Mouse (Mus musculus): ENCODE measurements around the gene Cdc42ep3. TPM values are rescaled to one million over a fixed set of nuclear protein-coding genes. Genes with fewer than 3 reads are reported as not detected.

Cdc42ep3 gene
- polyA plus RNA-seq, 1 experiment from 2014 or later = 72.3 TPM

- Histone ChIP-seq H3K27me3 (ENCODE audit: control insufficient read depth, insufficient read depth, low read length) (no peaks in the 10 kb centered on the region), H3K9ac (ENCODE audit: low read length) (no peak overlapping the region), H3K4me2 (ENCODE audit: low read depth, low read length) (no peak overlapping the region), H3K36me3 (ENCODE audit: control insufficient read depth, insufficient read depth) (no peaks in the 10 kb centered on the region), H3K9me3 (replicated peaks; ENCODE audit: control insufficient read depth, low read length) (no peaks in the 10 kb centered on the region; the same call in 1 of the 2 replicates), H3K4me3 (ENCODE audit: low read length) (no peak overlapping the region), H3K4me1 (ENCODE audit: control insufficient read depth, insufficient read depth, low read length) (no peaks in the 10 kb centered on the region), H3K27ac (ENCODE audit: low read length) (no peak overlapping the region)
- WGBS = 88% methylated on average over 7 of the region's 7 CpGs
- ATAC-seq (replicated peaks; ENCODE audit: extremely low read depth, insufficient read depth, low FRiP score) = no peak
Observed at GRCm38 (mm10) chr17:79305644-79306043, 49.2 kb downstream of the Cdc42ep3 start.

- Histone ChIP-seq H3K4me2 (ENCODE audit: low read depth, low read length) (no peak overlapping the region), H3K36me3 (ENCODE audit: control insufficient read depth, insufficient read depth) (no peaks in the 10 kb centered on the region), H3K9ac (ENCODE audit: low read length) (no peak overlapping the region), H3K27me3 (ENCODE audit: control insufficient read depth, insufficient read depth, low read length) (no peaks in the 10 kb centered on the region), H3K9me3 (replicated peaks; ENCODE audit: control insufficient read depth, low read length) (no peaks in the 10 kb centered on the region; the same call in 1 of the 2 replicates), H3K4me1 (ENCODE audit: control insufficient read depth, insufficient read depth, low read length) (0 out of 2 replicates have a peak, but pooled peaks cover 4% of the 10 kb centered on the region), H3K4me3 (ENCODE audit: low read length) (no peak overlapping the region), H3K27ac (ENCODE audit: low read length) (no peak overlapping the region)
- ATAC-seq (replicated peaks; ENCODE audit: extremely low read depth, insufficient read depth, low FRiP score) = no peak
- WGBS = 83% methylated on average over 17 of the region's 17 CpGs
Observed at GRCm38 (mm10) chr17:79303744-79304497, 51.0 kb downstream of the Cdc42ep3 start.

DNA sequence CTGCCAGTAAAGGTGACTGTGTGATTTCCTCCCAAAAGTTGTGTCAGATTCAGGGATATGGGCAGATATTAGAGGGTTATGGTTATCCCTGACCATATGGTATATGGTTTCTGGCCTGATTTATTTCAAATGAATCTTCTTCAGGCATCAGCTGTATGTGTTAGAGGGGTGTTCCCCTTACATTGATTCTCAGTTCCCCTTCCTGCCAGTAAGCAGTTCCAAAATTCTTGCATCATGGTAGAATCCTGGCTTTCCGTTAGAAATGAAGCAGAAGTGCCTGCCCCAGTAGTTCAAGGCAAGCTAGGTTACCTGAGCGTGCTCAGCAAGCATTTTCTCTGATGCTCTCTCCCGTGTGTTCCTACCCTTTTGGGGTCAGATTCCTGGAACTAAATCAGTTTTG, 51.7 kb downstream of the Cdc42ep3 start:
- Histone ChIP-seq H3K27ac (ENCODE audit: low read length) (no peak overlapping the region), H3K4me1 (ENCODE audit: control insufficient read depth, insufficient read depth, low read length) (0 out of 2 replicates have a peak, but pooled peaks cover 4% of the 10 kb centered on the region), H3K9ac (ENCODE audit: low read length) (no peak overlapping the region), H3K36me3 (ENCODE audit: control insufficient read depth, insufficient read depth) (no peaks in the 10 kb centered on the region), H3K9me3 (replicated peaks; ENCODE audit: control insufficient read depth, low read length) (no peaks in the 10 kb centered on the region), H3K4me2 (ENCODE audit: low read depth, low read length) (no peak overlapping the region), H3K4me3 (ENCODE audit: low read length) (no peak overlapping the region), H3K27me3 (ENCODE audit: control insufficient read depth, insufficient read depth, low read length) (no peaks in the 10 kb centered on the region)
- no peak for ATAC-seq (replicated peaks; ENCODE audit: extremely low read depth, insufficient read depth, low FRiP score)
- WGBS = 86% methylated on average over 3 of the region's 3 CpGs

DNA sequence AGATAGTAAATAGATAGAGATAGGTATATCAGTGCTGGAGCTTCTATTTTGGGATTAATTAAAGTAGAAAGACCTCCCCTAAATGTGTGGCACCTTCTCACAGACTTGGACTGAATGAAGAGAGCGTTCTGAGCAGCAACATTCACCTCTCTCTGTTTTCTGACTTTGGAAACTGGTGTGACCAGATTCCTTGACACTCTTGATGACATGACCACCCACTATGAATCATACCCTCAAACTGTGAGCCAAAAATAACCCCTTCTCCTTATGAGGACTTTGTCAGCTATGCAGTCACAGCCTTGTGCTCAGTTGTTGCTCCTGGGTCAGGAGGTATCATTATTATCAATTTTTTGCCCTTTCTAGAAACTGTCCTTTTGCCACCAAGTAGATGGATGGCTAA, 55.0 kb downstream of the Cdc42ep3 start:
- Histone ChIP-seq H3K9me3 (replicated peaks; ENCODE audit: control insufficient read depth, low read length) (no peaks in the 10 kb centered on the region), H3K9ac (ENCODE audit: low read length) (no peak overlapping the region), H3K4me1 (ENCODE audit: control insufficient read depth, insufficient read depth, low read length) (peaks cover 15% of the 10 kb centered on the region), H3K4me2 (ENCODE audit: low read depth, low read length) (no peak overlapping the region), H3K27me3 (ENCODE audit: control insufficient read depth, insufficient read depth, low read length) (no peaks in the 10 kb centered on the region), H3K4me3 (ENCODE audit: low read length) (no peak overlapping the region), H3K27ac (ENCODE audit: low read length) (no peak overlapping the region), H3K36me3 (ENCODE audit: control insufficient read depth, insufficient read depth) (no peaks in the 10 kb centered on the region)
- 46% methylated on average over 1 of the region's 1 CpGs for WGBS
- no peak for ATAC-seq (replicated peaks; ENCODE audit: extremely low read depth, insufficient read depth, low FRiP score)

DNA sequence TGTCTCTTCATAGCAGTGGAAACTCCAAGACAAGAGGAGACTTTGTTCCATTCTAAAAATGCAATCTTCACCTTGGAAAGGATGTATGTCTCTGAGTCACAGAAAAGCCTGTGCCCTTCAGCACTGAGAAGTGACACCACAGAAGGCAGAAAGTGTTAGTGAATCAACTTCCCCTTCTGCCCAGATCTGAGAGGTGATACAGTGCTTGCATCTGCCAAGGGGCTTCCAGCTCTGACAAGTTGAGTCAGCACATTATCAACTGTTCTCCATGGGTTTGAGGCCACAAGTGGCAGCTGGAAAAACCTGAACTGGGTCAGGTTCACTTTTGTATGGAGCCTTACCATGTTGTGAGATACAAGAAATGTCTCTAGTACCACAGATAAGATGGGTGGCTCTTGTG, 55.9 kb downstream of the Cdc42ep3 start:
- Histone ChIP-seq H3K27ac (ENCODE audit: low read length) (no peak overlapping the region), H3K4me2 (ENCODE audit: low read depth, low read length) (no peak overlapping the region), H3K4me1 (ENCODE audit: control insufficient read depth, insufficient read depth, low read length) (peaks cover 16% of the 10 kb centered on the region), H3K9ac (ENCODE audit: low read length) (no peak overlapping the region), H3K4me3 (ENCODE audit: low read length) (no peak overlapping the region), H3K36me3 (ENCODE audit: control insufficient read depth, insufficient read depth) (no peaks in the 10 kb centered on the region), H3K27me3 (ENCODE audit: control insufficient read depth, insufficient read depth, low read length) (no peaks in the 10 kb centered on the region), H3K9me3 (replicated peaks; ENCODE audit: control insufficient read depth, low read length) (no peaks in the 10 kb centered on the region)
- ATAC-seq (replicated peaks; ENCODE audit: extremely low read depth, insufficient read depth, low FRiP score) = no peak

- Histone ChIP-seq H3K4me2 (ENCODE audit: low read depth, low read length) (no peak overlapping the region), H3K9me3 (replicated peaks; ENCODE audit: control insufficient read depth, low read length) (no peaks in the 10 kb centered on the region), H3K4me1 (ENCODE audit: control insufficient read depth, insufficient read depth, low read length) (peaks cover 16% of the 10 kb centered on the region), H3K9ac (ENCODE audit: low read length) (no peak overlapping the region), H3K36me3 (ENCODE audit: control insufficient read depth, insufficient read depth) (no peaks in the 10 kb centered on the region), H3K4me3 (ENCODE audit: low read length) (no peak overlapping the region), H3K27me3 (ENCODE audit: control insufficient read depth, insufficient read depth, low read length) (no peaks in the 10 kb centered on the region), H3K27ac (ENCODE audit: low read length) (peak overlapping the region; percentile 39; the same call in 1 of the 2 replicates)
- 41% methylated on average over 4 of the region's 4 CpGs for WGBS
- ATAC-seq (replicated peaks; ENCODE audit: extremely low read depth, insufficient read depth, low FRiP score) = no peak; the same call in 1 of the 2 replicates
Observed at GRCm38 (mm10) chr17:79295926-79296325, 59.0 kb downstream of the Cdc42ep3 start.

DNA sequence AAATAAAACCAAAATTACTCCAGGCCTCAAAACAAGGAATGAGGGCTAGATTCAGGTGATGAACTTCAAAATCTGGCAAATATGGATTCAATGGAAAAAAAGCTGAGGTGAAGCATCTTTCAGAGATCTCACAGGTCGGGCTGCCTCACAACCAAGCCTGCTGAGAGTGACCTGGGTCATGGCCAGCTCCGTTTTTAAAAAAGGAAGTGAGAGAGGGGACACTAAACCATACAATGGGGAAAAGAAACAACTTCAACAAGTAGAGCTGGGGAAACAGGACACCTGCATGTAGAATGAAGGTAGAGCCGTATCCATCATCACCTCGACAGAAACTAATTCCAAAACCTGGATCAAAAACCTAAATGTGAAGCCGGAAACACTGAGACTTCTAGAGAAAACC, 63.2 kb downstream of the Cdc42ep3 start:
- 74% methylated on average over 5 of the region's 5 CpGs for WGBS
- no peaks in the 10 kb centered on the region for H3K36me3 ChIP-seq (ENCODE audit: control insufficient read depth, insufficient read depth)
- ATAC-seq (replicated peaks; ENCODE audit: extremely low read depth, insufficient read depth, low FRiP score) = no peak
- H3K4me3 ChIP-seq (ENCODE audit: low read length) = no peak overlapping the region
- no peak overlapping the region for H3K4me2 ChIP-seq (ENCODE audit: low read depth, low read length)
- H3K27me3 ChIP-seq (ENCODE audit: control insufficient read depth, insufficient read depth, low read length) = no peaks in the 10 kb centered on the region
- peaks cover 2% of the 10 kb centered on the region; the same call in 1 of the 2 replicates for H3K9me3 ChIP-seq (replicated peaks; ENCODE audit: control insufficient read depth, low read length)
- H3K4me1 ChIP-seq (ENCODE audit: control insufficient read depth, insufficient read depth, low read length) = peaks cover 12% of the 10 kb centered on the region
- no peak overlapping the region for H3K27ac ChIP-seq (ENCODE audit: low read length)
- H3K9ac ChIP-seq (ENCODE audit: low read length) = no peak overlapping the region

- Histone ChIP-seq H3K4me1 (ENCODE audit: control insufficient read depth, insufficient read depth, low read length) (peaks cover 5% of the 10 kb centered on the region), H3K4me3 (ENCODE audit: low read length) (no peak overlapping the region), H3K4me2 (ENCODE audit: low read depth, low read length) (no peak overlapping the region), H3K9me3 (replicated peaks; ENCODE audit: control insufficient read depth, low read length) (peaks cover 2% of the 10 kb centered on the region; the same call in 1 of the 2 replicates), H3K36me3 (ENCODE audit: control insufficient read depth, insufficient read depth) (no peaks in the 10 kb centered on the region), H3K27ac (ENCODE audit: low read length) (no peak overlapping the region), H3K27me3 (ENCODE audit: control insufficient read depth, insufficient read depth, low read length) (no peaks in the 10 kb centered on the region), H3K9ac (ENCODE audit: low read length) (no peak overlapping the region)
- WGBS = 64% methylated on average over 2 of the region's 2 CpGs
- no peak for ATAC-seq (replicated peaks; ENCODE audit: extremely low read depth, insufficient read depth, low FRiP score)
Observed at GRCm38 (mm10) chr17:79290697-79291096, 64.2 kb downstream of the Cdc42ep3 start.

DNA sequence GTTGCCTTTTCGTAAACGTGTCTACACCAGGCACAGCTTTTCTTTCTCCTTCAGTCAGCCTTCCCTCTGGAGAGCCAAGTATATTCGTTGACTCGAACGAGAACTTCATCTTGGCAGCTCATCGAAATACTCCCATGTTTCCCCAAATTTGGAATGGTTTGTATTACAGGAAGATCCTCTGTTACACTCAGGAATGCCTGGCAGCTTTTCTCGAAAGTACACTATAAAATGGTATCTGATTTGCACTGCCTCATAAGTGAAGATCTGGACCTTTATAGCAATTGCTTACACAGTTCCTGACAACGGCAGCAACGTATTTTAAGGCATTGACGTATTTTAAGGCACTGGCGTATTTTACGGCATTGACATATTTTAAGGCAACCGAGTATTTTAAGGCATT, 67.6 kb downstream of the Cdc42ep3 start:
- no peak overlapping the region for H3K9ac ChIP-seq (ENCODE audit: low read length)
- peak overlapping the region; percentile 11; the same call in 1 of the 2 replicates for H3K4me2 ChIP-seq (ENCODE audit: low read depth, low read length)
- no peaks in the 10 kb centered on the region for H3K36me3 ChIP-seq (ENCODE audit: control insufficient read depth, insufficient read depth)
- no peak overlapping the region for H3K4me3 ChIP-seq (ENCODE audit: low read length)
- WGBS = 51% methylated on average over 13 of the region's 13 CpGs
- ATAC-seq (replicated peaks; ENCODE audit: extremely low read depth, insufficient read depth, low FRiP score) = no peak
- peak overlapping the region; percentile 30; the same call in 1 of the 2 replicates for H3K27ac ChIP-seq (ENCODE audit: low read length)
- peaks cover 2% of the 10 kb centered on the region; the same call in 1 of the 2 replicates for H3K9me3 ChIP-seq (replicated peaks; ENCODE audit: control insufficient read depth, low read length)
- H3K27me3 ChIP-seq (ENCODE audit: control insufficient read depth, insufficient read depth, low read length) = no peaks in the 10 kb centered on the region
- H3K4me1 ChIP-seq (ENCODE audit: control insufficient read depth, insufficient read depth, low read length) = no peaks in the 10 kb centered on the region
